33 mouse cellular contexts compared by ENCODE assay signal in genomic region chr14:54958503-54958902, GRCm38 (mm10). TPM values are rescaled to one million over a fixed set of nuclear protein-coding genes. Genes with fewer than 3 reads are reported as not detected.
DNase-seq lines count a peak whose midpoint lies in the region; ATAC-seq and TF ChIP-seq lines count a peak whose summit lies in the region.
"Had no signal": no experiment of that assay in that cellular context is flagged by ENCODE, and none has a peak within 500 bp of the region (broad histone marks: within the 10 kb centered on the region; RNA-seq: fewer than 3 reads in every experiment).

No protein-coding gene starts in this region.

- no peak; the same call in 1 of the 2 replicates for TF ChIP-seq EP300 in heart, postnatal 0 days (IDR thresholded peaks at IDR 0.05; ENCODE audit: low read depth)

- no peaks in the 10 kb centered on the region for H3K27me3 ChIP-seq in heart, embryonic 11.5 days (ENCODE audit: control insufficient read depth, insufficient read depth, low read length)
- H3K27me3 ChIP-seq in heart, embryonic 14.5 days (ENCODE audit: control insufficient read depth, insufficient read depth, low read length), result no peaks in the 10 kb centered on the region
- H3K27me3 ChIP-seq in heart, postnatal 0 days (ENCODE audit: control insufficient read depth, insufficient read depth, low read length), result no peaks in the 10 kb centered on the region
- H3K27me3 ChIP-seq: embryonic facial prominence, embryonic 12.5 days; embryonic facial prominence, embryonic 15.5 days; hindbrain, embryonic 12.5 days; hindbrain, embryonic 15.5 days had no signal

- H3K9ac ChIP-seq in heart, embryonic 11.5 days (ENCODE audit: low read depth, low read length), result peak overlapping the region; percentile 69
- H3K9ac ChIP-seq in heart, embryonic 14.5 days (ENCODE audit: low read length), result peak overlapping the region; percentile 63; the same call in 1 of the 2 replicates
- H3K9ac ChIP-seq in heart, postnatal 0 days (replicated peaks; ENCODE audit: low read depth, low read length), result peak overlapping the region; percentile 98
- H3K9ac ChIP-seq: embryonic facial prominence, embryonic 12.5 days; embryonic facial prominence, embryonic 15.5 days; forebrain, postnatal 0 days; hindbrain, embryonic 12.5 days; hindbrain, embryonic 15.5 days had no signal

- DNase-seq in heart, adult 11 months, result no peak
- DNase-seq in heart, adult 8-10 months (ENCODE audit: low spot score), result no peak
- no peak for DNase-seq in heart, postnatal 0 days (ENCODE audit: low spot score)
- no peak for DNase-seq in heart, adult 18-20 months
- DNase-seq: adrenal gland, adult 2 months; adrenal gland, postnatal 14 days; cerebellum, adult 11 months; cerebellum, adult 2 months; cerebellum, adult 9-11 months; cerebellum, postnatal 25 days; forebrain, postnatal 0 days; gastrocnemius, adult 2 months; gastrocnemius, postnatal 14 days; kidney, adult 2 months had no signal

- 62% methylated on average over 4 of the region's 4 CpGs for WGBS in heart, embryonic 11.5 days (ENCODE audit: insufficient replicate concordance)
- WGBS in heart, embryonic 14.5 days, result 60% methylated on average over 4 of the region's 4 CpGs
- 58% methylated on average over 4 of the region's 4 CpGs for WGBS in heart, postnatal 0 days

- no peak for TF ChIP-seq CTCF in heart, postnatal 0 days (IDR thresholded peaks at IDR 0.05; ENCODE audit: low read depth)

- H3K27ac ChIP-seq in heart, embryonic 11.5 days (ENCODE audit: low read depth, low read length), result peak overlapping the region; percentile 71
- H3K27ac ChIP-seq in heart, embryonic 14.5 days (replicated peaks in 1 of 2; ENCODE audit: control insufficient read depth in 1 of 2, insufficient read depth in 1 of 2, low read depth in 2 of 2, low read length in 2 of 2), result peak overlapping the region; percentile 7 to 39; a peak in 2 of 4 replicates
- H3K27ac ChIP-seq in heart, postnatal 0 days (ENCODE audit: low read depth), result peak overlapping the region; percentile 96
- H3K27ac ChIP-seq: embryonic facial prominence, embryonic 12.5 days; embryonic facial prominence, embryonic 15.5 days; gastrocnemius, adult 2 months; hindbrain, embryonic 12.5 days; hindbrain, embryonic 15.5 days had no signal

- H3K9me3 ChIP-seq in heart, embryonic 11.5 days (replicated peaks; ENCODE audit: control insufficient read depth, low read length), result no peaks in the 10 kb centered on the region
- H3K9me3 ChIP-seq in heart, embryonic 14.5 days (ENCODE audit: control insufficient read depth, low read length), result no peaks in the 10 kb centered on the region
- H3K9me3 ChIP-seq in heart, postnatal 0 days (replicated peaks; ENCODE audit: control insufficient read depth, low read length), result no peaks in the 10 kb centered on the region
- H3K9me3 ChIP-seq: embryonic facial prominence, embryonic 12.5 days; embryonic facial prominence, embryonic 15.5 days; hindbrain, embryonic 12.5 days; hindbrain, embryonic 15.5 days had no signal

- peaks cover 4% of the 10 kb centered on the region; the same call in 1 of the 2 replicates for H3K36me3 ChIP-seq in heart, embryonic 11.5 days (ENCODE audit: control insufficient read depth, insufficient read depth, low read length)
- peaks cover 97% of the 10 kb centered on the region for H3K36me3 ChIP-seq in heart, embryonic 14.5 days (ENCODE audit: control insufficient read depth, insufficient read depth, low read length)
- H3K36me3 ChIP-seq in heart, postnatal 0 days (replicated peaks; ENCODE audit: control insufficient read depth, insufficient read depth, low read length), result peaks cover 90% of the 10 kb centered on the region
- H3K36me3 ChIP-seq: embryonic facial prominence, embryonic 12.5 days; embryonic facial prominence, embryonic 15.5 days; hindbrain, embryonic 12.5 days; hindbrain, embryonic 15.5 days had no signal

- H3K4me2 ChIP-seq in heart, embryonic 11.5 days, result peak overlapping the region; percentile 66
- H3K4me2 ChIP-seq in heart, embryonic 14.5 days (ENCODE audit: low read length), result peak overlapping the region; percentile 66
- peak overlapping the region; percentile 58 for H3K4me2 ChIP-seq in heart, postnatal 0 days (ENCODE audit: low read depth, low read length)
- H3K4me2 ChIP-seq: embryonic facial prominence, embryonic 12.5 days; embryonic facial prominence, embryonic 15.5 days; hindbrain, embryonic 12.5 days; hindbrain, embryonic 15.5 days had no signal

- no peak for ATAC-seq in heart, embryonic 11.5 days (replicated peaks; ENCODE audit: insufficient number of reproducible peaks, low FRiP score, low TSS enrichment)
- no peak for ATAC-seq in heart, embryonic 14.5 days (ENCODE audit: insufficient number of reproducible peaks, insufficient read depth, low FRiP score, low read depth)
- ATAC-seq in heart, postnatal 0 days (ENCODE audit: insufficient read depth, low read depth), result no peak
- ATAC-seq: CD4-positive, CD25-positive, alpha-beta regulatory T cell, adult 4 months; forebrain, embryonic 14.5 days; forebrain, postnatal 0 days; intestine, postnatal 0 days had no signal

- no peaks in the 10 kb centered on the region for H3K4me1 ChIP-seq in heart, embryonic 11.5 days (ENCODE audit: control insufficient read depth, insufficient read depth, low read length)
- peaks cover 15 to 22% of the 10 kb centered on the region in 2 experiments; a peak in 3 of 4 replicates for H3K4me1 ChIP-seq in heart, embryonic 14.5 days (ENCODE audit: control insufficient read depth in 2 of 2, insufficient read depth in 2 of 2, low read length in 2 of 2)
- no peaks in the 10 kb centered on the region for H3K4me1 ChIP-seq in heart, postnatal 0 days (ENCODE audit: control insufficient read depth, insufficient read depth)
- H3K4me1 ChIP-seq: embryonic facial prominence, embryonic 12.5 days; embryonic facial prominence, embryonic 15.5 days; hindbrain, embryonic 12.5 days; hindbrain, embryonic 15.5 days had no signal

- peak overlapping the region; percentile 16; the same call in 1 of the 2 replicates for H3K4me3 ChIP-seq in heart, embryonic 11.5 days (ENCODE audit: low read depth, low read length)
- peak overlapping the region in 1 of 2 experiments; percentile 12; a peak in 1 of 4 replicates for H3K4me3 ChIP-seq in heart, embryonic 14.5 days (ENCODE audit: control insufficient read depth in 1 of 2, insufficient read depth in 1 of 2, low read depth in 1 of 2, low read length in 2 of 2)
- H3K4me3 ChIP-seq in heart, postnatal 0 days (ENCODE audit: low read depth, low read length), result peak overlapping the region; percentile 70
- H3K4me3 ChIP-seq: embryonic facial prominence, embryonic 12.5 days; embryonic facial prominence, embryonic 15.5 days; gastrocnemius, adult 2 months; hindbrain, embryonic 12.5 days; hindbrain, embryonic 15.5 days had no signal

RNA-seq across cellular contexts. Expression of gene Myh6, which starts 8.2 kb away (rescaled TPM):
- polyA plus RNA-seq in heart, embryonic 11.5 days (2014; fragmentation: Nextera tagmentation; extraction: Ambion mirVana), result 2,306 and 2,903 TPM in 2 replicates
- polyA plus RNA-seq in heart, embryonic 14.5 days (2014; fragmentation: Nextera tagmentation; extraction: Ambion mirVana), result 2,542 and 2,728 TPM in 2 replicates
- over 10,000 TPM; 18,156 to 23,973 (median 22,335) TPM for total RNA-seq in heart, adult 8-10 months (2022)
- 3,860 and 3,976 TPM in 2 replicates for total RNA-seq in heart, postnatal 0 days (2014; rRNA removed; ENCODE audit: low replicate concordance)
- 8,242 and 9,737 TPM in 2 replicates for polyA plus RNA-seq in heart, postnatal 0 days (2015; fragmentation: Nextera tagmentation; extraction: Ambion mirVana)
- over 10,000 TPM; 21,244 to 21,975 TPM for total RNA-seq in heart, adult 18-20 months (2021)
- total RNA-seq: adrenal gland, adult 2 months; common myeloid progenitor, adult 5-6 weeks; hematopoietic stem cell, adult 5-6 weeks; MEL had no signal
- polyA plus RNA-seq: adrenal gland, adult 2 months; CD4-positive, CD25-positive, alpha-beta regulatory T cell, adult 4 months; forebrain, embryonic 11.5 days had no signal

RNA-seq across cellular contexts. Expression of gene Gm17428, which starts 18.2 kb away (rescaled TPM):
- polyA plus RNA-seq in heart, embryonic 11.5 days (2014; fragmentation: Nextera tagmentation; extraction: Ambion mirVana), result not detected in 2 replicates
- polyA plus RNA-seq in heart, embryonic 14.5 days (2014; fragmentation: Nextera tagmentation; extraction: Ambion mirVana), result not detected in 2 replicates
- total RNA-seq in heart, adult 8-10 months (2022), result not detected
- total RNA-seq in heart, postnatal 0 days (2014; rRNA removed; ENCODE audit: low replicate concordance), result not detected in 2 replicates
- polyA plus RNA-seq in heart, postnatal 0 days (2015; fragmentation: Nextera tagmentation; extraction: Ambion mirVana), result not detected in 2 replicates
- total RNA-seq in heart, adult 18-20 months (2021), result not detected
- total RNA-seq: adrenal gland, adult 2 months; adrenal gland, postnatal 14 days; adrenal gland, postnatal 4 days; common myeloid progenitor, adult 5-6 weeks; forebrain, postnatal 0 days; gastrocnemius, adult 2 months; gastrocnemius, postnatal 14 days; gastrocnemius, postnatal 4 days; hematopoietic stem cell, adult 5-6 weeks; MEL had no signal
- polyA plus RNA-seq: adrenal gland, adult 2 months; C2C12; CD4-positive, CD25-positive, alpha-beta regulatory T cell, adult 4 months; cerebellum, adult 2 months; embryonic facial prominence, embryonic 12.5 days; embryonic facial prominence, embryonic 15.5 days; forebrain, embryonic 11.5 days; forebrain, embryonic 14.5 days; forebrain, postnatal 0 days; frontal cortex, adult 2 months; hindbrain, embryonic 12.5 days; hindbrain, embryonic 15.5 days; intestine, embryonic 14.5 days; intestine, postnatal 0 days; kidney, adult 2 months; kidney, embryonic 14.5 days had no signal

RNA-seq across cellular contexts. Expression of gene Cmtm5, which starts 22.4 kb away (rescaled TPM):
- 0.49 and 0.90 TPM in 2 replicates for polyA plus RNA-seq in heart, embryonic 11.5 days (2014; fragmentation: Nextera tagmentation; extraction: Ambion mirVana)
- polyA plus RNA-seq in heart, embryonic 14.5 days (2014; fragmentation: Nextera tagmentation; extraction: Ambion mirVana), result 0.58 and 0.72 TPM in 2 replicates
- 1 to 10 TPM in 1 of 4 experiments, under 1 TPM in 1, not detected in 2; 0.41 to 1.2 TPM for total RNA-seq in heart, adult 8-10 months (2022)
- 3.1 and 8.1 TPM in 2 replicates for total RNA-seq in heart, postnatal 0 days (2014; rRNA removed; ENCODE audit: low replicate concordance)
- 0.34 and 0.85 TPM in 2 replicates for polyA plus RNA-seq in heart, postnatal 0 days (2015; fragmentation: Nextera tagmentation; extraction: Ambion mirVana)
- total RNA-seq in heart, adult 18-20 months (2021), result under 1 TPM in 1 of 2 experiments, not detected in 1; 0.44 TPM
- total RNA-seq: common myeloid progenitor, adult 5-6 weeks; hematopoietic stem cell, adult 5-6 weeks; MEL had no signal
- polyA plus RNA-seq: C2C12; CD4-positive, CD25-positive, alpha-beta regulatory T cell, adult 4 months had no signal

RNA-seq across cellular contexts. Expression of gene Il25, which starts 26.0 kb away (rescaled TPM):
- polyA plus RNA-seq in heart, embryonic 11.5 days (2014; fragmentation: Nextera tagmentation; extraction: Ambion mirVana), result not detected in 2 replicates
- polyA plus RNA-seq in heart, embryonic 14.5 days (2014; fragmentation: Nextera tagmentation; extraction: Ambion mirVana), result not detected in 2 replicates
- total RNA-seq in heart, adult 8-10 months (2022), result not detected
- total RNA-seq in heart, postnatal 0 days (2014; rRNA removed; ENCODE audit: low replicate concordance), result not detected in 2 replicates
- polyA plus RNA-seq in heart, postnatal 0 days (2015; fragmentation: Nextera tagmentation; extraction: Ambion mirVana), result 0.11 TPM in 1 of 2 replicates, not detected in the other
- not detected for total RNA-seq in heart, adult 18-20 months (2021)
- total RNA-seq: adrenal gland, adult 2 months; adrenal gland, postnatal 14 days; adrenal gland, postnatal 4 days; common myeloid progenitor, adult 5-6 weeks; gastrocnemius, adult 2 months; gastrocnemius, postnatal 14 days; gastrocnemius, postnatal 4 days; hematopoietic stem cell, adult 5-6 weeks; MEL had no signal
- polyA plus RNA-seq: C2C12; CD4-positive, CD25-positive, alpha-beta regulatory T cell, adult 4 months; forebrain, embryonic 11.5 days; hindbrain, embryonic 12.5 days; intestine, postnatal 0 days; kidney, adult 2 months; kidney, embryonic 14.5 days had no signal

RNA-seq across cellular contexts. Expression of gene Efs, which starts 32.6 kb away (rescaled TPM):
- 11.0 and 12.7 TPM in 2 replicates for polyA plus RNA-seq in heart, embryonic 11.5 days (2014; fragmentation: Nextera tagmentation; extraction: Ambion mirVana)
- polyA plus RNA-seq in heart, embryonic 14.5 days (2014; fragmentation: Nextera tagmentation; extraction: Ambion mirVana), result 12.2 and 14.6 TPM in 2 replicates
- total RNA-seq in heart, adult 8-10 months (2022), result 1 to 10 TPM; 1.6 to 2.6 (median 2.2) TPM
- 12.5 and 22.2 TPM in 2 replicates for total RNA-seq in heart, postnatal 0 days (2014; rRNA removed; ENCODE audit: low replicate concordance)
- 3.9 and 4.1 TPM in 2 replicates for polyA plus RNA-seq in heart, postnatal 0 days (2015; fragmentation: Nextera tagmentation; extraction: Ambion mirVana)
- 1 to 10 TPM; 1.7 to 2.0 TPM for total RNA-seq in heart, adult 18-20 months (2021)
- total RNA-seq: common myeloid progenitor, adult 5-6 weeks; hematopoietic stem cell, adult 5-6 weeks; MEL had no signal
- polyA plus RNA-seq: CD4-positive, CD25-positive, alpha-beta regulatory T cell, adult 4 months had no signal

Comparison
In these comparisons a context has a peak if more than half of its experiments do, and no peak if none do; other contexts are left out.
1. H3K27ac ChIP-seq: peak in every context shown above with its lines; median percentile 96 in heart, postnatal 0 days; 71 in heart, embryonic 11.5 days; 23 in heart, embryonic 14.5 days.